Mouse (Mus musculus) embryonic facial prominence, embryonic 13.5 days (tissue): ENCODE results near the gene Cherp. TPM values are rescaled to one million over a fixed set of nuclear protein-coding genes. Genes with fewer than 3 reads are reported as not detected.

Experiments used
- ATAC-seq: fragments of 200-750 bp; cut with Nextera tagmentation; 2 replicates; pipeline ENCODE4 v1.8.0; 2017; ENCODE audit warnings: low read depth; ENCODE audit not compliant: insufficient number of reproducible peaks, insufficient read depth, low FRiP score, low TSS enrichment
- H3K27ac ChIP-seq: fragments of 300-500 bp; sonication (generic); 2 replicates; pipeline ENCODE4 v1.5.1; 2015; ENCODE audit warnings: moderate library complexity, mild to moderate bottlenecking, inconsistent platforms
- H3K27me3 ChIP-seq: fragments of 300-500 bp; sonication (generic); 2 replicates; pipeline ENCODE4 v1.6.1; 2015; ENCODE audit warnings: mild to moderate bottlenecking, inconsistent platforms
- H3K36me3 ChIP-seq: fragments of 300-500 bp; sonication (generic); 2 replicates; pipeline ENCODE4 v1.6.1; 2015; ENCODE audit warnings: mild to moderate bottlenecking, inconsistent platforms
- H3K4me1 ChIP-seq: fragments of 300-500 bp; sonication (generic); 2 replicates; pipeline ENCODE4 v1.6.1; 2015; ENCODE audit warnings: inconsistent platforms
- H3K4me2 ChIP-seq: fragments of 300-500 bp; sonication (generic); 2 replicates; pipeline ENCODE4 v1.6.1; 2015; ENCODE audit warnings: moderate library complexity, mild to moderate bottlenecking, inconsistent platforms
- H3K4me3 ChIP-seq: fragments of 300-500 bp; sonication (generic); 2 replicates; pipeline ENCODE4 v1.5.1; 2015; ENCODE audit warnings: mild to moderate bottlenecking, inconsistent platforms
- H3K9ac ChIP-seq: fragments of 300-500 bp; sonication (generic); 2 replicates; pipeline ENCODE4 v1.6.1; 2015; ENCODE audit warnings: mild to moderate bottlenecking, inconsistent platforms
- H3K9me3 ChIP-seq: fragments of 300-500 bp; sonication (generic); 2 replicates; pipeline ENCODE4 v1.6.1; 2016; ENCODE audit warnings: inconsistent platforms
- WGBS: fragments of 180-500 bp; shearing (Covaris S2); methylation state at CpG from one replicate; pipeline ENCODE4 v1.1.7; 2015; ENCODE audit warnings: mixed read lengths; 5-methylcytosine and 5-hydroxymethylcytosine counted together
- polyA plus RNA-seq: library from polyadenylated mRNA; unstranded; fragments of >200 nt; fragmentation: Nextera tagmentation; extraction: Ambion mirVana; gene quantifications from 2 replicates; pipeline ENCODE4 v1.2.1, GENCODE M21; 2015

Cherp gene
- polyA plus RNA-seq, 1 experiment from 2014 or later = 70.7 TPM

DNA sequence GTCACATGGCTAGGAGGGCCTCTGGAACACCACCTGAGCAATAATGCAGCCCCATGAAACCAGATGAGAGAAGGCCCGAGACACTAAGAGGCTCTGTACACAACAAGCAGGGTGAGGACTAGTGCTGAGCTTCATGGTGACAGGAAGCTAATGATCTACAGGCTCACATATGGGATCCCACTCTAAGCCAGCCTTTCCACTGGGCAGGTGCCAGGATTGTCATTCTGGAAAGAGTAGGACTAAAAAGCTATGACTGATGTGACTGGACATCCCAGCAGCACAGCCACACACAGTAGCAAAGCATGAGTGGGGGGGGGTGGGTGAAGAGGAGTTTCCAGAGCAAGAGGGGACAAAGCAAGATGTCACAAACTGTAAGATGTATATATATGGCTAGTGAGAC lies 22.9 kb upstream of the Cherp start:
- H3K4me1 ChIP-seq = peaks cover 10% of the 10 kb centered on the region
- no peak for ATAC-seq

DNA sequence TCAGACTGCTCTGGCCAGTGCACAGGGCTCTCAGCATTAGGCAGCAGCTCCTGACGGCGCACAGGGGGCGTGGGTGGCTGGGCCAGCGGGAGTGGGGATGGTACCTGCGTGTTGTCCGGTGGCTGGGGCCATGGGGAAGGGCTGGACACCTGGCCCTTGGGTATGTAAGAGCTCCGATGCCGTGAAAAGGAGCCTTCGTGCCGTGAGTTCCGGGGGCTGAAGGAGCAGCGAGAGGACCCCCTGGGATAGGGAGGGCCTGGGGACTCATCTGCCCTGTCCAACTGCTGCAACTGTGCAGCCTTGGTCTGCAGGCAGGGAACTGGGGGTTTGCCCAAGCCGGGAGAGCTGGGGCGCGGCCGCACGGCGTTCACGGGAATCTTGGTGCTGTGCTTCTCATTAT lies 21.2 kb upstream of the Cherp start:
- Histone ChIP-seq H3K9ac (no peak overlapping the region), H3K4me1 (peaks cover 15% of the 10 kb centered on the region), H3K27ac (no peak overlapping the region), H3K27me3 (no peaks in the 10 kb centered on the region), H3K9me3 (no peaks in the 10 kb centered on the region), H3K4me2 (no peak overlapping the region), H3K4me3 (no peak overlapping the region), H3K36me3 (peaks cover 43% of the 10 kb centered on the region)
- 89% methylated on average over 19 of the region's 19 CpGs for WGBS
- ATAC-seq = no peak

More for the DNA sequence above, 22.9 kb upstream of the Cherp start:
- WGBS = 68% methylated on average over 1 of the region's 1 CpGs
- Histone ChIP-seq H3K4me3 (no peak overlapping the region), H3K27me3 (no peaks in the 10 kb centered on the region), H3K9me3 (no peaks in the 10 kb centered on the region), H3K27ac (no peak overlapping the region), H3K36me3 (peaks cover 49% of the 10 kb centered on the region), H3K9ac (no peak overlapping the region), H3K4me2 (no peak overlapping the region)

DNA sequence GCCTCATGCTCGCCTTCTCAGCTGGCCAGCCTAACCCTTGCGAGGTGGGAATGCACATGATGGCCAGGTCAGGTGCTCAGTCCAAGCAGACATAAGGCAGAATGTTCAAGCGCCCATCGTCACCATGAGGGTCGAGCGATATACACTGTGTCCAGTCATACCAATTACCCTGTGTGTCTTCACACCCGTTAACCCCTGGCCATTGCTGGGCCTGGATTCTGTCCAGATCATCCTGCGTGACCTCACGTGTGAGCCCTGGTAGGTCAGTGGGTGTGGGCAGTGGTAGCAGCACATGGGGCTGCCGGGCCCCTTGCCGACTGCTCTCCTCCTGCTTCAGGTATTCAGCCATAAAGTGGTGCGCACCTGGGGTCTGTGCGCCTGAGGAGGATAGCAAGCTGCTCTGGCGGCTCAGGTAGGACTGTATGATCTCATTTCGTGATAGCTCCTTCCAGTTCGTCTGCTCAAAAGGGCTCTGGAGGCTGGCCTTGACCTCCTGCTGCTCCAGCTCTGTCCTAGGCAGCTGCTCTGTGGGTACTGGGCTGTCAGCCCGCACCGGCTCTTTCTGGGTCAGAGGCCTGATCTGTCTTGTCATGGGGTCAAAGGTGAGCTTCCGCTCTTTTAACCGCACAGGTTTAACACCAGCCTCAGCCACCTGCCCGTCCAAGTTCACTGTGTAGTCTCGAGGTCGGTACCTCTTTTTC lies 20.5 kb upstream of the Cherp start:
- WGBS = 84% methylated on average over 23 of the region's 23 CpGs
- H3K4me3 ChIP-seq = no peak overlapping the region
- H3K9ac ChIP-seq = 0 out of 2 replicates have a peak overlapping the region, but pooled peaks have one; percentile 3
- no peaks in the 10 kb centered on the region for H3K9me3 ChIP-seq
- no peak overlapping the region for H3K27ac ChIP-seq
- peaks cover 43% of the 10 kb centered on the region for H3K36me3 ChIP-seq
- peaks cover 22% of the 10 kb centered on the region for H3K4me1 ChIP-seq
- no peaks in the 10 kb centered on the region for H3K27me3 ChIP-seq
- no peak for ATAC-seq
- no peak overlapping the region for H3K4me2 ChIP-seq

DNA sequence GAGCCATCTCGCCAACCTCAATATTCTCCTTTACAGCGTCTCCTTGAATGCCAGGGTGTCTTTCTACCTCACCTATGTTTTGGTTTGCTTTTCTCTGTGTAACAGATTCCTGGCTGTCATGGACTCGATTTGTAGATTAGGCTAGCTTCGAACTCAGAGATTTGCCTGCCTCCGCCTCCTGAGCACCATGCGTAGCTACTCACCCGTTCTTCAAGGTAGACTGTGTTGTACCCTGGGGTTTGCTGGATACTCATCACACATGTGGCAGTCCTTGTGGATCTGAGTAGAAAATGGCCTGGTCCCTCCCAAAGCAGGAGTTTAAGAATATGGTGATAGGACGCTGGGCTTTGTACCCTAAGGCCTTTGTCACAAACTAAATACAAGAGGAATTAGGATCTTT lies 18.4 kb upstream of the Cherp start:
- Histone ChIP-seq H3K27me3 (no peaks in the 10 kb centered on the region), H3K4me1 (peaks cover 27% of the 10 kb centered on the region), H3K9me3 (no peaks in the 10 kb centered on the region), H3K9ac (peak overlapping the region; percentile 80), H3K36me3 (peaks cover 52% of the 10 kb centered on the region), H3K4me2 (peak overlapping the region; percentile 82), H3K4me3 (peak overlapping the region; percentile 98), H3K27ac (peak overlapping the region; percentile 80)
- ATAC-seq = no peak
- whole genome bisulfite sequencing = 11% methylated on average over 8 of the region's 8 CpGs

DNA sequence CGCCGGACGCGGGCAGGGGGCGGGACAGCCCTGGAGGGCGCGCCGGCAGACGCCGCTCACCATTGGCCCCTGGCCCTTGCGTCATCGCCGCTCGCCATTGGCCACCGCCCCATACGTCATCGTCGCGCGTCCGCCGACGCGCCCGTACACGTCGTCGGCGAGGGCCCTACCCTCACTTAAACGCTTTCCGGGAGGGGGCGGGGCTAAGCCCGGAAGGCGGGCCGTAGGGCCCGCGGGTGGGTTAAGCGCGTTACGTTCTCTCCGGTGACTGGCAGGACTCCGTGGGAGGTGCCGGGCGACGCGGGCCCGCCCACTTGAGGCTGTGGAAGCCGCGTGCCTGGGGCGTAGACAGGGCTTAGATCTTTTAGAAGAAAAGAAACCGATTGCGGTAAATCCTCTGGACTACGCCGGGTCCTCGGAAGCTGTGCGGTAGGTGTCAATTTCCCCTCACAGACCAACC lies 17.6 kb upstream of the Cherp start:
- H3K27ac ChIP-seq = peak overlapping the region; percentile 80
- peak overlapping the region; percentile 98 for H3K4me3 ChIP-seq
- peak overlapping the region; percentile 82 for H3K4me2 ChIP-seq
- H3K27me3 ChIP-seq = no peaks in the 10 kb centered on the region
- H3K9ac ChIP-seq = peak overlapping the region; percentile 91
- peaks cover 27% of the 10 kb centered on the region for H3K4me1 ChIP-seq
- H3K9me3 ChIP-seq = no peaks in the 10 kb centered on the region
- H3K36me3 ChIP-seq = peaks cover 59% of the 10 kb centered on the region
- WGBS = under 1% methylated on average over 51 of the region's 56 CpGs
- ATAC-seq = peak; percentile 98

DNA sequence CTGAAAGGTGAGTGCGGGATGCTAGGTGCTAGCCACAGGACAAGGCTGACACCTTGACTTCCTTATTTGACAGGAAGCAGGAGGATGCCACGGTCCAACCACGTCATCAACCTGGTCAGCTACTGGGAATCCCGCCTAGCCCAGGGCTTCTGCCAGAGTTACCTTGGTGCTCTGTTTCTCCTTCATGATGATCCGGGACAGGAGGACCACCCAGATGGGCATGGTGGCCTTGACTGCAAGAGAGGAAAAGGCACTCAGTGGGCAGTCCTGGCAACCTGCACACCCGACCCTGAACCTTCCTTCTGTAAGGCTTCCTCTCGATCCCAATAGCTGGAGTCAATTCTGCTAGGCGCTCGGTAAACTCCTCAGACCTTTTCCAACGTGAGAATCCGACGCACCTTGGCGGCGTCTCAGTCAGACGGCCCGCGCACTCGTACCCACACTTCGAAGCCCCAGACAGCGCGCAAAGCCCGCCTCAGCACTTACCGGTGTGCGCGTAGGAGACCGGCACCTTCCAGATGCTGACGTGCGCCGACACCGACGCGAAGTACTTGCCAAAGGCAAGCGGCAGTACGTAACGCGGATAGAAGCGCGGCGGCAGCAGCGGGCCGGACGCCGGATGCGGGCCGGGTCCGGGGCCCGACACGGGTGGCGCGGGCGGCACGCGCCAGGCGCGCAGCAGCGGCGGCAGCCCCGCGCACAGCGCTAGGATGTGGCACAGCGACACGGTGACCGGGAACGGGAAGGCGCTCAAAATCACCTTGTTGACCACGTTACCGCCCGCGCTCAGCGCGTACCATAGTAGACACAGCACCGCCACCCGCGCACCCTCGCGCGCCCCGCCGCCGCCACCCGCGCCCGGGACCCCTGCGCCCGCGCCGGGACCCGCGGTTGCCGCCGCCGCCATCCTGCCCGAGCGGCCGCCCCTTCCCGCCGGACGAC lies 16.9 kb upstream of the Cherp start, which contains the start of gene Slc35e1:
Gene Slc35e1 (minus strand): TSS at position 935 of the 942 bp plus-strand sequence.
- Histone ChIP-seq H3K4me3 (peak within 1 kb of the TSS; percentile 98), H3K27me3 (no peaks in the 10 kb centered on the region), H3K4me1 (peaks cover 27% of the 10 kb centered on the region), H3K4me2 (peak within 1 kb of the TSS; percentile 82), H3K9me3 (no peaks in the 10 kb centered on the region), H3K36me3 (peaks cover 59% of the 10 kb centered on the region), H3K27ac (peak within 1 kb of the TSS; percentile 80), H3K9ac (peak within 1 kb of the TSS; percentile 91)
- WGBS = under 1% methylated on average over 70 of the region's 98 CpGs
- peak; percentile 50 for ATAC-seq

DNA sequence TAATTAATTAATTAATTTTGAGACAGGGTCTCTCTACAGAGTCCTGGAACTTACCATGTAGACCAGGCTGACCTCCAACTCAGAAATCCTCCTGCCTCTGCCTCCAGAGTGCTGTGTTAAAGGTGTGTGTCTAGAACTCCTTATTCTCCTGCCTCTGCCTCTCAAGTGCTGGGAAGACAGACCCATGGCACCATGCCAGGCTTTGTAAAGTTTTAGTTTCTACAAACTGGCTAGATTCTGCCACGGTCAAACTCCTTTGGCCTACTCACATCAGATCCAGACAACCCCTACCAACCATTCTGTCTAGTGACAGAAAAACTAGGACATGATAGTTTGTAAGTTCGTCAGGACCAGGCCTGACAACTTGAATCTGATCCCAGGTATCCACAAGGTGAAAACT lies 16.0 kb upstream of the Cherp start:
- H3K4me3 ChIP-seq = peak overlapping the region; percentile 98
- H3K27ac ChIP-seq = no peak overlapping the region
- no peaks in the 10 kb centered on the region for H3K27me3 ChIP-seq
- no peaks in the 10 kb centered on the region for H3K9me3 ChIP-seq
- H3K36me3 ChIP-seq = peaks cover 59% of the 10 kb centered on the region
- no peak for ATAC-seq
- 82% methylated on average over 2 of the region's 2 CpGs for WGBS
- peaks cover 27% of the 10 kb centered on the region for H3K4me1 ChIP-seq
- peak overlapping the region; percentile 91 for H3K9ac ChIP-seq
- H3K4me2 ChIP-seq = peak overlapping the region; percentile 82

DNA sequence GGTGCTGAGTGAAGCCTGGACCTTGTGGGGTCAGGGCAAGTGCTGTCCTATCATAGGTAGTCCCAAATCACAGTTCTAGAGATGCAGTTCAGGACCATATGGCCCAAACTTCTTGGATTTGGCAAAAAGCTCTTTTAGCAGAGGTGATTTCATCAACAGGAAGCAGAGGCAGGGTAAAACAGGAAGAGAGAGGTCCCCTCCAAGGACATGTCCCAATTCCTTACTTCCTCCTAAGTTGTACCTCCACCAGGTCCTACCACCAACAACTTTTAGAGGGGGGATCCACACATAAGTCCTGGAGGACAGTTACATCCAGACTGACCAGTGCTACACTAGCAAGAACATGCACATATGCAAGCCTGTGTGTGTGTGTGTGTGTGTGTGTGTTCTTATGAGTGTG lies 12.0 kb upstream of the Cherp start:
- peaks cover 17% of the 10 kb centered on the region for H3K4me1 ChIP-seq
- peaks cover 76% of the 10 kb centered on the region for H3K36me3 ChIP-seq
- H3K9ac ChIP-seq = no peak overlapping the region
- H3K9me3 ChIP-seq = no peaks in the 10 kb centered on the region
- H3K4me3 ChIP-seq = no peak overlapping the region
- ATAC-seq = no peak
- H3K4me2 ChIP-seq = no peak overlapping the region
- no peaks in the 10 kb centered on the region for H3K27me3 ChIP-seq
- no peak overlapping the region for H3K27ac ChIP-seq

DNA sequence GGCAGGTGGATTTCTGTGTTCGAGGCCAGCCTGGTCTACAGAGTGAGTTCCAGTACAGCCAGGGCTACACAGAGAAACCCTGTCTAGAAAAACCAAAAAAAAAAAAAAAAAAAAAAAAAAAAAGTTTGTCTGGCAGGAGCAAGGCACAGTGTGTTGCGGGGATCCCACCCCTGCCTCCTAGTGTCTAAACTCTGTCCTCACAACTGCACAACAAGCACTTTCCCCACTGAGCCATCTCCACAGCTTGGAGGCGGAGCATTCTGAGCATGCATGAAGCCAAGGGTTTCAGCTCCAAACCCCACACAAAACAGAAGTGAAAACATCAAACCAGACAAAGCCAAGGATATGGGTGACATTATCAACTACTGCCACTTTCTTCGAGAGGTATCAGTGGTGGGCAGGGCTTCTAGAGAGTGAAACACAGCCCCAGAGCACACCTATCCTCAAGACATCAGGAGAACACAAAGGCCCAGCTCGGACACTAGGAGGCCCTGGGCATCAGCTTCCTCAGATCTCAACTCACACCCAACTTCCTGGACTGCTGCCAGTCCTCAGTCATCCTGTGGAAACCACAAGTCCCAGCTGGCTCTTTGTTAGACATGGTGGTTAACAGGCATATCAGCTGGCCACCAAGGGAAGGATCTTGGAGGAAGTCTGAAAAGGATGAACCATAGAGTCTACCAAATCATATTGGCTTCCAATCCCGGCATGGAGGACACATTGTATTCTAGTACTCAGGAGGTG lies 10.6 kb upstream of the Cherp start:
- Histone ChIP-seq H3K9me3 (no peaks in the 10 kb centered on the region), H3K4me1 (peaks cover 6% of the 10 kb centered on the region; the same call in 1 of the 2 replicates), H3K9ac (no peak overlapping the region), H3K4me3 (no peak overlapping the region), H3K4me2 (no peak overlapping the region), H3K27ac (no peak overlapping the region), H3K27me3 (no peaks in the 10 kb centered on the region), H3K36me3 (peaks cover 82% of the 10 kb centered on the region)
- ATAC-seq = no peak
- 85% methylated on average over 6 of the region's 6 CpGs for WGBS

DNA sequence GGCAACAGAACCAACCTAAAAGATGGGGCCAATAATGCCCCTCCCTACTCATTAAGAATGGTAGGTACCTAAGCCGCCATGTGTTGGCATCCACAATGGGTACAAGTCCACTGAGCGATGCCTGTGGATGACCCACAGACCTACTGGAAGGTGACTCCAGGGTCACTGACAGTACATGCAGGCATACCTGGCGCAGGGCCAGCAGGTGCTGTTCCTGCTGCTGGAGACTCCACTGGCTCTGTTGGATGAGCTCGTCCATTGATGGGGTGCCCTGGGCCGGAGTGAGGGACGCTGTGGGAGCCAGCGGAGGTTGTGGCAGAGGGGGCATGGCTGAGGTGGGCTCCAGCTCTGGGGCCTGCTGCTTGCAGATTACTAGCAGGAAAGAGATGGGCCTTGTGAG lies 4.3 kb downstream of the Cherp start:
- 96% methylated on average over 7 of the region's 7 CpGs for WGBS
- ATAC-seq = no peak
- Histone ChIP-seq H3K4me1 (peaks cover 13% of the 10 kb centered on the region), H3K27me3 (no peaks in the 10 kb centered on the region), H3K4me2 (no peak overlapping the region), H3K9me3 (no peaks in the 10 kb centered on the region), H3K4me3 (no peak overlapping the region), H3K9ac (no peak overlapping the region), H3K36me3 (peaks cover 76% of the 10 kb centered on the region), H3K27ac (no peak overlapping the region)

DNA sequence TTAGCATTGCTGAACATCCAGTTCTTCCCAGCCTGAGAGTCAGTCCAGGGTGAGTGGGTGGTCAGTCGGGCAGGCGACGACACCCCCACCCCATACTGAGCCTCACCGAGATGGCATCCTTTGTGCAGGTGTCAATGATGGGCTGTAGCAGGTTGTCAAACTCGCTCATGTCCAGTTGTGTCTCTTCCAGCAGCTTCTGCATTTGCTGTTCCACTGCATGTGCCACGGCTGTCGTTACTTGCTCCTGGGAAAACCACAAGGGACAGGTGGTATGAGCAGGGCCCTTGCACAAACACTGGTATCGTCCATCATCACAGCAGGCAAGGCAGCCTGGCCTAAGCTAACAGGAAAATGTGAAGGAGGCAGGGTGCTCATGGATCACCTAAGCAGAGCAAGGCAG lies 5.0 kb downstream of the Cherp start:
- no peak for ATAC-seq
- no peak overlapping the region for H3K27ac ChIP-seq
- no peak overlapping the region for H3K4me3 ChIP-seq
- H3K27me3 ChIP-seq = no peaks in the 10 kb centered on the region
- H3K4me2 ChIP-seq = no peak overlapping the region
- peaks cover 83% of the 10 kb centered on the region for H3K36me3 ChIP-seq
- WGBS = 95% methylated on average over 8 of the region's 8 CpGs
- H3K4me1 ChIP-seq = peaks cover 12% of the 10 kb centered on the region
- no peaks in the 10 kb centered on the region for H3K9me3 ChIP-seq
- no peak overlapping the region for H3K9ac ChIP-seq
